Mouse (Mus musculus) liver, embryonic 14.5 days (tissue): ENCODE results near the gene Srp72. TPM values are rescaled to one million over a fixed set of nuclear protein-coding genes. Genes with fewer than 3 reads are reported as not detected.

Experiments
- ATAC-seq: fragments of 200-750 bp; cut with Nextera tagmentation; 2 replicates; pipeline ENCODE4 v1.8.0; 2017; ENCODE audit warnings: moderate number of reproducible peaks, mild to moderate bottlenecking, moderate library complexity; ENCODE audit not compliant: insufficient read depth
- DNase-seq, 3 experiments: peaks; one replicate each; pipeline ENCODE4 v3.0.0-alpha.2; 2012 to 2013; ENCODE audit warnings: low read depth in 3 of 3, low spot score in 3 of 3
- H3K27ac ChIP-seq: fragments of 300-500 bp; sonication (generic); 2 replicates; pipeline ENCODE4 v1.5.1; 2014; ENCODE audit warnings: moderate library complexity, mild to moderate bottlenecking, control low read depth, inconsistent platforms
- H3K27me3 ChIP-seq: fragments of 300-500 bp; sonication (generic); 2 replicates; pipeline ENCODE4 v1.6.1; 2014; ENCODE audit warnings: mild to moderate bottlenecking, low read length, moderate library complexity; ENCODE audit not compliant: control insufficient read depth, insufficient read depth
- H3K36me3 ChIP-seq: fragments of 300-500 bp; sonication (generic); replicated peaks from 2 replicates; pipeline ENCODE4 v1.6.1; 2014; ENCODE audit warnings: low read depth; ENCODE audit not compliant: control insufficient read depth, insufficient read depth
- H3K4me1 ChIP-seq, 2 experiments: fragments of 200-500 bp in 1 of 2; fragments of 300-500 bp in 1 of 2; sonication (generic) in 1 of 2; replicated peaks; 2 replicates each; pipeline ENCODE4 v1.6.1; 2012 to 2014; ENCODE audit warnings: antibody characterized with exemption in 1 of 2, inconsistent platforms in 1 of 2, low read length in 1 of 2; ENCODE audit not compliant: control insufficient read depth in 2 of 2, insufficient read depth in 2 of 2
- H3K4me2 ChIP-seq: fragments of 300-500 bp; sonication (generic); 2 replicates; pipeline ENCODE4 v1.6.1; 2014; ENCODE audit warnings: low read depth, mild to moderate bottlenecking, control low read depth, moderate library complexity
- H3K4me3 ChIP-seq, 2 experiments: fragments of 200-500 bp in 1 of 2; fragments of 300-500 bp in 1 of 2; sonication (generic) in 1 of 2; 2 replicates each; pipeline ENCODE4 v1.5.1; 2012 to 2014; ENCODE audit warnings: low read depth in 2 of 2, low read length in 2 of 2, mild to moderate bottlenecking in 2 of 2, control low read depth in 1 of 2, inconsistent platforms in 1 of 2, moderate library complexity in 1 of 2; ENCODE audit not compliant: insufficient read depth in 1 of 2
- H3K9ac ChIP-seq: fragments of 300-500 bp; sonication (generic); replicated peaks from 2 replicates; pipeline ENCODE4 v1.6.1; 2014; ENCODE audit warnings: mild to moderate bottlenecking, control low read depth, moderate library complexity
- H3K9me3 ChIP-seq: fragments of 300-500 bp; sonication (generic); 2 replicates; pipeline ENCODE4 v1.6.1; 2016; ENCODE audit warnings: low read length, mixed read lengths; ENCODE audit not compliant: control insufficient read depth
- CTCF ChIP-seq: IDR thresholded peaks from 2 replicates; pipeline ENCODE4 v1.5.1; 2016; ENCODE audit warnings: antibody characterized with exemption, low read depth, control low read depth
- EP300 ChIP-seq: IDR thresholded peaks from 2 replicates; pipeline ENCODE4 v1.6.1; 2016; ENCODE audit warnings: antibody characterized with exemption, low read depth
- WGBS: fragments of 180-500 bp; shearing (Covaris S2); extraction: QIAGEN DNeasy Blood & Tissue Kit; methylation state at CpG from one replicate; pipeline ENCODE4 v1.1.7; 2014; ENCODE audit not compliant: insufficient replicate concordance; 5-methylcytosine and 5-hydroxymethylcytosine counted together
- polyA plus RNA-seq, 2 experiments: library from polyadenylated mRNA; depleted of rRNA in 1 of 2; stranded (reverse) in 1 of 2; unstranded in 1 of 2; fragments of >200 nt; fragmentation: Nextera tagmentation in 1 of 2; extraction: Ambion mirVana in 1 of 2; gene quantifications; 2 replicates each; pipeline versions ENCODE4 v1.2.1 to v1.2.3; 2012 to 2014

Gene Srp72
- polyA plus RNA-seq, 2 experiments: 32.3 to 45.5 TPM

- Histone ChIP-seq H3K36me3 (peaks cover 45% of the 10 kb centered on the region), H3K9ac (no peak overlapping the region), H3K9me3 (no peaks in the 10 kb centered on the region), H3K4me1 (peaks cover 2% of the 10 kb centered on the region in 2 experiments), H3K4me2 (no peak overlapping the region), H3K27ac (no peak overlapping the region), H3K4me3 (no peak overlapping the region), H3K27me3 (no peaks in the 10 kb centered on the region)
- no peak for DNase-seq
- WGBS: 74% methylated on average over 5 of the region's 5 CpGs
- no peak for ATAC-seq
- no peak for TF ChIP-seq EP300
- TF ChIP-seq CTCF: peak; percentile 43
These were observed 23.9 kb downstream of the Srp72 start for GRCm38 (mm10) chr5:76998416-76998815.

GRCm38 (mm10) chr5:77001192-77001591 is 26.7 kb downstream of the Srp72 start:
- H3K27me3 ChIP-seq: no peaks in the 10 kb centered on the region
- H3K9ac ChIP-seq: no peak overlapping the region
- 83% methylated on average over 17 of the region's 17 CpGs for WGBS
- no peaks in the 10 kb centered on the region for H3K4me1 ChIP-seq
- no peak overlapping the region for H3K27ac ChIP-seq
- no peaks in the 10 kb centered on the region for H3K9me3 ChIP-seq
- DNase-seq: no peak
- TF ChIP-seq CTCF: no peak
- no peak for TF ChIP-seq EP300
- H3K36me3 ChIP-seq: peaks cover 28% of the 10 kb centered on the region
- no peak overlapping the region for H3K4me2 ChIP-seq
- no peak for ATAC-seq
- no peak overlapping the region for H3K4me3 ChIP-seq

- Histone ChIP-seq H3K9me3 (no peaks in the 10 kb centered on the region), H3K9ac (no peak within 1 kb of the TSS), H3K4me1 (no peaks in the 10 kb centered on the region), H3K27me3 (no peaks in the 10 kb centered on the region), H3K4me3 (no peak within 1 kb of the TSS), H3K27ac (no peak within 1 kb of the TSS), H3K36me3 (peaks cover 6% of the 10 kb centered on the region), H3K4me2 (no peak within 1 kb of the TSS)
- ATAC-seq (no peak), DNase-seq (no peak)
- 88% methylated on average over 6 of the region's 6 CpGs for WGBS
- TF ChIP-seq EP300 (no peak), CTCF (no peak)
These were observed 29.8 kb downstream of the Srp72 start, which contains the start of gene Arl9 for GRCm38 (mm10) chr5:77004051-77004821. TSS of gene Arl9 (plus strand) at chr5:77004055.

- DNase-seq: no peak
- Histone ChIP-seq H3K36me3 (no peaks in the 10 kb centered on the region), H3K4me1 (peaks cover 0 to 6% of the 10 kb centered on the region in 2 experiments; a peak in 3 of 4 replicates), H3K27me3 (no peaks in the 10 kb centered on the region), H3K27ac (no peak overlapping the region), H3K4me2 (no peak overlapping the region), H3K4me3 (no peak overlapping the region), H3K9ac (no peak overlapping the region), H3K9me3 (no peaks in the 10 kb centered on the region)
- TF ChIP-seq CTCF (no peak), EP300 (peak; percentile 49; the same call in 1 of the 2 replicates)
- ATAC-seq: peak; percentile 48; the same call in 1 of the 2 replicates
- 50% methylated on average over 9 of the region's 9 CpGs for WGBS
These were observed 35.9 kb downstream of the Srp72 start for GRCm38 (mm10) chr5:77010352-77010751.

- H3K36me3 ChIP-seq: no peaks in the 10 kb centered on the region
- no peak overlapping the region for H3K4me3 ChIP-seq
- TF ChIP-seq CTCF (no peak), EP300 (peak; percentile 82)
- no peak overlapping the region for H3K27ac ChIP-seq
- H3K9me3 ChIP-seq: no peaks in the 10 kb centered on the region
- H3K4me2 ChIP-seq: no peak overlapping the region
- 16% methylated on average over 3 of the region's 3 CpGs for WGBS
- H3K4me1 ChIP-seq: peaks cover 0 to 6% of the 10 kb centered on the region in 2 experiments; a peak in 3 of 4 replicates
- ATAC-seq: peak; percentile 65
- H3K27me3 ChIP-seq: no peaks in the 10 kb centered on the region
- no peak overlapping the region for H3K9ac ChIP-seq
- no peak for DNase-seq
These were observed 36.6 kb downstream of the Srp72 start for GRCm38 (mm10) chr5:77011082-77011481.
